Mouse (Mus musculus) cerebellum, adult 2 months (tissue): Measurements from ENCODE around the gene Atp8b3. TPM values are rescaled to one million over a fixed set of nuclear protein-coding genes. Genes with fewer than 3 reads are reported as not detected.

Experiments used
- DNase-seq, 2 experiments: peaks; one replicate each; pipeline ENCODE4 v3.0.0; 2021
- H3K27ac ChIP-seq: fragments of 200-500 bp; 2 replicates; pipeline ENCODE4 v1.5.1; 2012; ENCODE audit warnings: low read length, control low read depth, inconsistent platforms; ENCODE audit not compliant: insufficient read depth
- H3K27me3 ChIP-seq: fragments of 200-500 bp; 2 replicates; pipeline ENCODE4 v1.6.1; 2012; ENCODE audit warnings: inconsistent platforms, mild to moderate bottlenecking, low read length, moderate library complexity; ENCODE audit not compliant: control insufficient read depth, insufficient read depth
- H3K4me1 ChIP-seq: fragments of 200-500 bp; 2 replicates; pipeline ENCODE4 v1.6.1; 2011; ENCODE audit warnings: low read length; ENCODE audit not compliant: control insufficient read depth, insufficient read depth
- H3K4me3 ChIP-seq: fragments of 200-500 bp; replicated peaks from 2 replicates; pipeline ENCODE3; 2011; ENCODE audit warnings: mild to moderate bottlenecking, low read depth, low read length, control low read depth; ENCODE audit not compliant: insufficient read depth
- CTCF ChIP-seq: fragments of 200-500 bp; IDR thresholded peaks from 2 replicates; pipeline ENCODE4 v1.5.1; 2011; ENCODE audit warnings: low read depth, mild to moderate bottlenecking, control low read depth, low read length, moderate library complexity, borderline replicate concordance; ENCODE audit not compliant: insufficient read depth
- POLR2A ChIP-seq: fragments of 200-500 bp; IDR thresholded peaks from 2 replicates; pipeline ENCODE4 v1.6.1; 2011; ENCODE audit warnings: low read length, control low read depth, borderline replicate concordance; ENCODE audit not compliant: insufficient read depth
- WGBS: fragments of 180-500 bp; shearing (Covaris S2); methylation state at CpG from one replicate; pipeline ENCODE4 v1.1.7; 2018; 5-methylcytosine and 5-hydroxymethylcytosine counted together
- polyA plus RNA-seq: library from polyadenylated mRNA; depleted of rRNA; stranded (reverse); fragments of >200 nt; gene quantifications from 2 replicates; pipeline ENCODE4 v1.2.3, GENCODE M21; 2012; rRNA removed

Atp8b3 gene
- polyA plus RNA-seq, 1 experiment: 0.52 TPM

- 85% methylated on average over 7 of the region's 7 CpGs for WGBS
- peaks cover under 1% of the 10 kb centered on the region; the same call in 1 of the 2 replicates for H3K27me3 ChIP-seq
- no peak overlapping the region for H3K4me3 ChIP-seq
- TF ChIP-seq POLR2A (no peak), CTCF (no peak)
- H3K4me1 ChIP-seq: no peaks in the 10 kb centered on the region
- DNase-seq: no peak
- H3K27ac ChIP-seq: no peak overlapping the region
These were observed 52.0 kb downstream of the Atp8b3 start for GRCm38 (mm10) chr10:80486862-80487379.

- Histone ChIP-seq H3K4me3 (no peak overlapping the region), H3K27me3 (no peaks in the 10 kb centered on the region), H3K27ac (no peak overlapping the region), H3K4me1 (no peaks in the 10 kb centered on the region)
- TF ChIP-seq POLR2A (no peak), CTCF (no peak)
- DNase-seq: no peak
- 31% methylated on average over 5 of the region's 5 CpGs for WGBS
These were observed 57.9 kb downstream of the Atp8b3 start for GRCm38 (mm10) chr10:80481002-80481401.

DNA sequence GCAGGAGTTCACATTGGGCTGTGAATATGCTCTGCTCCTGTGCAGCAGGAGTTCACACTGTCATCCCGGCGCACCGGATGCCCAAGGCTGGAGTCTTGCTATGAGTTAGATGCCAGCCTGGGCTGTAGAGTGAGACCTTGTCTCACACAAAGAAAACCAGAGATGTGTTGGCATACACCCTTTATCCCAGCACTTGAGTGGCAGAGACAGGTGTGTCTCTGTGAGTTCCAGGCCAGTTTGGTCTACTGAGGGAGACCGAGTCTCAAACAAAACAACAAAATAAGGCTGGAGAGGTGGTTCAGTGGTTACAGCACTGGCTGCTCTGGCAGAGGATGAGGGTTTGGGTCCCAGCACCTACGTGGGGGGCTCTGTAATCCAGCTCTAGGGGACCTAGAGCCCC, 60.4 kb downstream of the Atp8b3 start:
- H3K27ac ChIP-seq: no peak overlapping the region
- no peaks in the 10 kb centered on the region for H3K27me3 ChIP-seq
- H3K4me3 ChIP-seq: no peak overlapping the region
- TF ChIP-seq POLR2A: no peak
- TF ChIP-seq CTCF: no peak
- DNase-seq: no peak
- H3K4me1 ChIP-seq: no peaks in the 10 kb centered on the region
- 70% methylated on average over 5 of the region's 5 CpGs for WGBS

DNA sequence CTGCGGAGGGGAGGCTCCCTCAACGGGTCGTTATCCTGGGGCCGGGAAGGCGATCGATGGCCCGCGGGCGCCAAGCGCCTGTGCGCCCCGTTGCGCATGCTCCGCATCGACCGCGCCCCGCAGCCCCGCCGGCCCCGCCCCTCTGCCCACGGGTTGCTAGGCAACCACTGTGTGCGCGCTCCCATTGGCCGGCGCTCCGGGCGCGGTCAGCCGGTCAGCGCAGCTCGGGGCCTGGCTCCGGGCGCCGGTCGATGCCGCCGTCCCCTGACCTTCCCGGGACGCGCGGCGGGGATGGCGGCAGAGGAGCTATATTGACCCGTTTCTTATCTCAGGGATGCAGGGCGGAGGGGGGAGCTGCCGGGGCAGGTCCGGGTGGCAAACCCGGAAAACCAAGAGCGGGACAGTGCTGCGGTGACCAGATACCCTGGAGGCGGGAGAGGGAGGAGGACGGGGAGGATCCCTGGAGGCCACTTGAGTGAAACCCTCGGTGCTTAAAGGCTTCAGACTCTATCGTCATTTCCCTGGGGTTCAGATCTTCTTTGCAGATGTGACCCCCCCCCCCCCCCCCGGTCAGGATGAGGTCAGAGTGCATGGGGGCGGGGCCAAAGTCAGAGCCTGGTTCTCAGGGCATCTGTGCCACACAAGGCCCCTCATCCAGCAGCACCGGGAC, 63.5 kb downstream of the Atp8b3 start:
- Histone ChIP-seq H3K4me3 (peak overlapping the region; percentile 65), H3K27me3 (no peaks in the 10 kb centered on the region), H3K27ac (peak overlapping the region; percentile 71; the same call in 1 of the 2 replicates), H3K4me1 (no peaks in the 10 kb centered on the region)
- 1% methylated on average over 58 of the region's 58 CpGs for WGBS
- DNase-seq: peak; percentile 92
- TF ChIP-seq POLR2A (peak; percentile 76), CTCF (no peak)

Other genes starting within 250 kb of the Atp8b3 start
- gene Rps15, start 246.7 kb downstream of the Atp8b3 start, polyA plus RNA-seq: 1,303 and 1,454 TPM in 2 replicates
- gene Apc2, start 243.1 kb downstream of the Atp8b3 start, polyA plus RNA-seq: 67.1 and 69.1 TPM in 2 replicates
- 49.7 and 51.1 TPM in 2 replicates for gene 2310011J03Rik, start 218.6 kb downstream of the Atp8b3 start, polyA plus RNA-seq
- gene Pcsk4, start 209.6 kb downstream of the Atp8b3 start, polyA plus RNA-seq: 13.7 and 14.1 TPM in 2 replicates
- 9.0 and 10.3 TPM in 2 replicates for gene Reep6, start 209.2 kb downstream of the Atp8b3 start, polyA plus RNA-seq
- gene Adamtsl5, start 190.7 kb downstream of the Atp8b3 start, polyA plus RNA-seq: 7.9 and 10.8 TPM in 2 replicates
- gene Plk5, start 182.7 kb downstream of the Atp8b3 start, polyA plus RNA-seq: 145 and 151 TPM in 2 replicates
- gene Mex3d, start 151.5 kb downstream of the Atp8b3 start, polyA plus RNA-seq: 16.1 and 16.2 TPM in 2 replicates
- gene Mbd3, start 139.6 kb downstream of the Atp8b3 start, polyA plus RNA-seq: 193 and 199 TPM in 2 replicates
- 1,410 and 1,545 TPM in 2 replicates for gene Uqcr11, start 132.3 kb downstream of the Atp8b3 start, polyA plus RNA-seq
- 34.2 and 38.8 TPM in 2 replicates for gene Tcf3, start 105.5 kb downstream of the Atp8b3 start, polyA plus RNA-seq
- gene Onecut3, start 44.3 kb downstream of the Atp8b3 start, polyA plus RNA-seq: 0.36 and 0.46 TPM in 2 replicates
- 44.4 and 47.5 TPM in 2 replicates for gene Rexo1, start 22.4 kb upstream of the Atp8b3 start, polyA plus RNA-seq
- gene Klf16, start 38.2 kb upstream of the Atp8b3 start, polyA plus RNA-seq: 9.5 and 10.6 TPM in 2 replicates
- gene Abhd17a, start 51.2 kb upstream of the Atp8b3 start, polyA plus RNA-seq: 230 and 232 TPM in 2 replicates
- 57.9 and 62.0 TPM in 2 replicates for gene Scamp4, start 63.7 kb upstream of the Atp8b3 start, polyA plus RNA-seq
- 7.0 and 7.5 TPM in 2 replicates for gene Adat3, start 63.8 kb upstream of the Atp8b3 start, polyA plus RNA-seq
- gene Gm49322, start 66.9 kb upstream of the Atp8b3 start, polyA plus RNA-seq: 3.5 and 4.2 TPM in 2 replicates
- 208 and 218 TPM in 2 replicates for gene Csnk1g2, start 83.7 kb upstream of the Atp8b3 start, polyA plus RNA-seq
- gene Btbd2, start 117.9 kb upstream of the Atp8b3 start, polyA plus RNA-seq: 106 and 108 TPM in 2 replicates
- gene Mknk2, start 139.0 kb upstream of the Atp8b3 start, polyA plus RNA-seq: 59.3 and 64.4 TPM in 2 replicates
- 12.6 and 14.2 TPM in 2 replicates for gene Mob3a, start 162.9 kb upstream of the Atp8b3 start, polyA plus RNA-seq
- 112 and 117 TPM in 2 replicates for gene Izumo4, start 163.1 kb upstream of the Atp8b3 start, polyA plus RNA-seq
- 175 and 189 TPM in 2 replicates for gene Ap3d1, start 203.1 kb upstream of the Atp8b3 start, polyA plus RNA-seq
- 101 and 115 TPM in 2 replicates for gene Dot1l, start 216.1 kb upstream of the Atp8b3 start, polyA plus RNA-seq